Mouse (Mus musculus) lung, adult 2 months (tissue): ENCODE results near the gene Pmf1.

ENCODE experiments used
- CTCF ChIP-seq: fragments of 200-500 bp; IDR thresholded peaks from 2 replicates; pipeline ENCODE4 v1.5.1; 2011; ENCODE audit warnings: mild to moderate bottlenecking, low read length, control low read depth; ENCODE audit not compliant: insufficient read depth
- POLR2A ChIP-seq: fragments of 200-500 bp; IDR thresholded peaks from 2 replicates; pipeline ENCODE4 v1.6.1; 2011; ENCODE audit warnings: low read depth, mild to moderate bottlenecking, control low read depth, low read length, borderline replicate concordance; ENCODE audit errors: extremely low read depth

- TF ChIP-seq CTCF (no peak), POLR2A (no peak)
These were observed 48.4 kb downstream of the Pmf1 start for GRCm38 (mm10) chr3:88361612-88362313.
